Mouse (Mus musculus) MEL (cell line): Measurements from ENCODE around the gene Spef1. TPM values are rescaled to one million over a fixed set of nuclear protein-coding genes. Genes with fewer than 3 reads are reported as not detected.

Experiments used
- DNase-seq: peaks from one replicate; pipeline ENCODE4 v3.0.0; 2011; ENCODE audit warnings: low read depth, low spot score
- H3K27ac ChIP-seq: 2 replicates; pipeline ENCODE4 v1.5.1; 2012; ENCODE audit warnings: low read depth, mild to moderate bottlenecking, control low read depth, low read length, moderate library complexity; ENCODE audit not compliant: control insufficient read depth
- H3K27me3 ChIP-seq, 2 experiments: fragments of 150-350 bp in 1 of 2; sonication (generic) in 1 of 2; 2 replicates each; pipeline ENCODE4 v1.6.1; 2012; ENCODE audit warnings: low read length in 2 of 2, mild to moderate bottlenecking in 2 of 2, improper control_type of control experiment in 1 of 2, moderate library complexity in 1 of 2; ENCODE audit not compliant: insufficient read depth in 2 of 2, control insufficient read depth in 1 of 2
- H3K36me3 ChIP-seq, 2 experiments: 2 replicates each; pipeline ENCODE4 v1.6.1; 2012 to 2014; ENCODE audit warnings: low read length in 2 of 2, improper control_type of control experiment in 1 of 2, inconsistent platforms in 1 of 2, mild to moderate bottlenecking in 1 of 2; ENCODE audit not compliant: insufficient read depth in 2 of 2, control insufficient read depth in 1 of 2
- H3K4me1 ChIP-seq, 2 experiments: fragments of 150-350 bp in 1 of 2; sonication (generic) in 1 of 2; 2 replicates each; pipeline ENCODE4 v1.6.1; 2012; ENCODE audit warnings: low read length in 2 of 2, improper control_type of control experiment in 1 of 2, mild to moderate bottlenecking in 1 of 2; ENCODE audit not compliant: insufficient read depth in 2 of 2, control insufficient read depth in 1 of 2
- H3K4me3 ChIP-seq, 2 experiments: fragments of 150-350 bp in 1 of 2; sonication (generic) in 1 of 2; 2 replicates each; pipeline ENCODE4 v1.5.1; 2012; ENCODE audit warnings: low read depth in 2 of 2, low read length in 2 of 2, mild to moderate bottlenecking in 2 of 2, moderate library complexity in 2 of 2, control low read depth in 1 of 2, improper control_type of control experiment in 1 of 2; ENCODE audit not compliant: control insufficient read depth in 1 of 2, insufficient read depth in 1 of 2
- H3K79me2 ChIP-seq: 2 replicates; pipeline ENCODE4 v1.6.1; 2012; ENCODE audit warnings: mild to moderate bottlenecking, low read length, moderate library complexity; ENCODE audit not compliant: control insufficient read depth, poor library complexity, insufficient read depth
- H3K9ac ChIP-seq: 2 replicates; pipeline ENCODE4 v1.6.1; 2012; ENCODE audit warnings: low read depth, mild to moderate bottlenecking, control low read depth, low read length, moderate library complexity; ENCODE audit not compliant: control insufficient read depth, poor library complexity, severe bottlenecking
- H3K9me3 ChIP-seq: fragments of 150-350 bp; sonication (generic); replicated peaks from 2 replicates; pipeline ENCODE4 v1.6.1; 2012; ENCODE audit warnings: mild to moderate bottlenecking, low read length, improper control_type of control experiment, moderate library complexity; ENCODE audit not compliant: insufficient read depth
- BHLHE40 ChIP-seq: IDR thresholded peaks from 2 replicates; pipeline ENCODE4 v1.6.1; 2012; ENCODE audit warnings: low read depth, mild to moderate bottlenecking, inconsistent platforms, low read length, improper control_type of control experiment, borderline replicate concordance
- CHD2 ChIP-seq: IDR thresholded peaks from 2 replicates; pipeline ENCODE4 v1.6.1; 2011; ENCODE audit warnings: low read length, improper control_type of control experiment
- ETS1 ChIP-seq: IDR thresholded peaks from 2 replicates; pipeline ENCODE4 v1.6.1; 2012; ENCODE audit warnings: low read depth, mild to moderate bottlenecking, inconsistent platforms, low read length, improper control_type of control experiment, moderate library complexity
- HCFC1 ChIP-seq: IDR thresholded peaks from 2 replicates; pipeline ENCODE4 v1.6.1; 2012; ENCODE audit warnings: low read depth, mild to moderate bottlenecking, inconsistent platforms, low read length, improper control_type of control experiment, moderate library complexity
- KAT2A ChIP-seq: conservative IDR thresholded peaks from 2 replicates; pipeline ENCODE4 v1.6.1; 2012; ENCODE audit warnings: low read depth, low read length, improper control_type of control experiment, inconsistent platforms
- MAFK ChIP-seq: IDR thresholded peaks from 2 replicates; pipeline ENCODE4 v1.6.1; 2011; ENCODE audit warnings: low read depth, mild to moderate bottlenecking, low read length, improper control_type of control experiment, borderline replicate concordance
- MAX ChIP-seq: IDR thresholded peaks from 2 replicates; pipeline ENCODE4 v1.6.1; 2011; ENCODE audit warnings: low read length, improper control_type of control experiment
- MEF2A ChIP-seq: IDR thresholded peaks from 2 replicates; pipeline ENCODE4 v1.6.1; 2014; ENCODE audit warnings: low read depth, mild to moderate bottlenecking, inconsistent platforms, low read length, improper control_type of control experiment; ENCODE audit not compliant: poor library complexity, insufficient replicate concordance, severe bottlenecking; ENCODE audit errors: extremely low read depth
- NRF1 ChIP-seq: IDR thresholded peaks from 2 replicates; pipeline ENCODE4 v1.6.1; 2014; ENCODE audit warnings: low read depth, mild to moderate bottlenecking, inconsistent platforms, low read length, improper control_type of control experiment, moderate library complexity; ENCODE audit not compliant: poor library complexity, insufficient read depth, severe bottlenecking
- POLR2A ChIP-seq, 2 experiments: IDR thresholded peaks; 2 replicates each; pipeline ENCODE4 v1.6.1; 2011 to 2012; ENCODE audit warnings: low read length in 2 of 2, mild to moderate bottlenecking in 2 of 2, control low read depth in 1 of 2, improper control_type of control experiment in 1 of 2, low read depth in 1 of 2, moderate library complexity in 1 of 2; ENCODE audit not compliant: control insufficient read depth in 1 of 2, insufficient read depth in 1 of 2, poor library complexity in 1 of 2
- POLR2AphosphoS5 ChIP-seq: IDR thresholded peaks from 2 replicates; pipeline ENCODE4 v1.6.1; 2012; ENCODE audit warnings: low read depth, borderline replicate concordance, mild to moderate bottlenecking, inconsistent platforms, low read length, moderate library complexity, mixed read lengths
- RAD21 ChIP-seq: IDR thresholded peaks from 2 replicates; pipeline ENCODE4 v1.6.1; 2011; ENCODE audit warnings: mild to moderate bottlenecking, low read depth, low read length, improper control_type of control experiment
- RCOR1 ChIP-seq: IDR thresholded peaks from 2 replicates; pipeline ENCODE4 v1.6.1; 2012; ENCODE audit warnings: low read depth, mild to moderate bottlenecking, inconsistent platforms, low read length, improper control_type of control experiment
- SMC3 ChIP-seq: IDR thresholded peaks from 2 replicates; pipeline ENCODE4 v1.6.1; 2011; ENCODE audit warnings: low read depth, low read length, improper control_type of control experiment
- UBTF ChIP-seq: IDR thresholded peaks from 2 replicates; pipeline ENCODE4 v1.6.1; 2012; ENCODE audit warnings: low read depth, mild to moderate bottlenecking, inconsistent platforms, low read length, improper control_type of control experiment, moderate library complexity, borderline replicate concordance; ENCODE audit not compliant: insufficient read depth
- USF1 ChIP-seq: IDR thresholded peaks from 2 replicates; pipeline ENCODE4 v1.6.1; 2014; ENCODE audit warnings: low read depth, mild to moderate bottlenecking, inconsistent platforms, low read length, improper control_type of control experiment, moderate library complexity
- ZKSCAN1 ChIP-seq: IDR thresholded peaks from 2 replicates; pipeline ENCODE4 v1.6.1; 2012; ENCODE audit warnings: low read depth, mild to moderate bottlenecking, inconsistent platforms, low read length, improper control_type of control experiment, moderate library complexity
- ZMIZ1 ChIP-seq: IDR thresholded peaks from 2 replicates; pipeline ENCODE4 v1.6.1; 2012; ENCODE audit warnings: low read depth, mild to moderate bottlenecking, inconsistent platforms, low read length, improper control_type of control experiment, moderate library complexity
- polyA plus RNA-seq, 2 experiments: library from polyadenylated mRNA; stranded (reverse) in 1 of 2; unstranded in 1 of 2; fragments of >175 nt in 1 of 2; fragments of >200 nt in 1 of 2; gene quantifications; 2 replicates each; pipeline versions ENCODE4 v1.2.1 to v1.2.4; 2012; ENCODE audit warnings: low replicate concordance in 2 of 2, low read depth in 1 of 2; ENCODE audit not compliant: insufficient read length in 2 of 2, insufficient read depth in 1 of 2, missing spikeins in 1 of 2
- total RNA-seq: library from RNA; depleted of rRNA; stranded (reverse); fragments of 300-350 nt; gene quantifications from 2 replicates; pipeline ENCODE4 v1.2.3, GENCODE M21; 2012

Gene Spef1
- total and polyA plus RNA-seq, 3 experiments: 1.2 to 1.8 TPM; not detected in 1

GRCm38 (mm10) chr2:131132930-131133547 is 54.0 kb downstream of the Spef1 start, which contains the start of gene Gm11037:
TSS of gene Gm11037 (plus strand) at chr2:131133497.
- H3K9me3 ChIP-seq: no peaks in the 10 kb centered on the region
- peaks cover 0 to 9% of the 10 kb centered on the region in 2 experiments; a peak in 2 of 4 replicates for H3K36me3 ChIP-seq
- no peaks in the 10 kb centered on the region for H3K27me3 ChIP-seq
- no peak within 1 kb of the TSS for H3K27ac ChIP-seq
- H3K9ac ChIP-seq: no peak within 1 kb of the TSS
- peaks cover 15 to 26% of the 10 kb centered on the region in 2 experiments for H3K4me1 ChIP-seq
- no peak within 1 kb of the TSS for H3K4me3 ChIP-seq
- TF ChIP-seq KAT2A (no peak), BHLHE40 (no peak), ETS1 (no peak), CHD2 (no peak), USF1 (no peak), RCOR1 (no peak), MAFK (no peak), RAD21 (no peak), HCFC1 (no peak), MAX (no peak), UBTF (no peak), MEF2A (no peak), SMC3 (no peak), ZKSCAN1 (no peak), ZMIZ1 (no peak), POLR2A (IDR thresholded peaks at IDR 0.05; ENCODE audit: control insufficient read depth in 1 of 2, insufficient read depth in 1 of 2, low read depth in 1 of 2, low read length in 2 of 2, poor library complexity in 1 of 2) (no peak), POLR2AphosphoS5 (no peak)
- TF ChIP-seq, all 39 proteins: peak for 0
- H3K79me2 ChIP-seq: no peaks in the 10 kb centered on the region
- DNase-seq: no peak

GRCm38 (mm10) chr2:131132111-131132888 is 54.8 kb downstream of the Spef1 start:
- no peaks in the 10 kb centered on the region for H3K79me2 ChIP-seq
- no peak overlapping the region for H3K4me3 ChIP-seq
- peaks cover 15 to 26% of the 10 kb centered on the region in 2 experiments for H3K4me1 ChIP-seq
- no peak for DNase-seq
- no peaks in the 10 kb centered on the region for H3K9me3 ChIP-seq
- no peaks in the 10 kb centered on the region for H3K27me3 ChIP-seq
- no peak overlapping the region for H3K27ac ChIP-seq
- TF ChIP-seq NRF1: no peak
- H3K36me3 ChIP-seq: peaks cover 0 to 9% of the 10 kb centered on the region in 2 experiments; a peak in 2 of 4 replicates
- no peak overlapping the region for H3K9ac ChIP-seq
